Mouse (Mus musculus): ENCODE results near the gene Shisa8. TPM values are rescaled to one million over a fixed set of nuclear protein-coding genes. Genes with fewer than 3 reads are reported as not detected.

Shisa8 gene
- polyA plus RNA-seq, 1 experiment from 2014 or later, result 1.8 TPM

- Histone ChIP-seq H3K4me1 (replicated peaks) (peaks cover 48% of the 10 kb centered on the region), H3K4me3 (no peak overlapping the region)
These were observed 7.5 kb upstream of the Shisa8 start for GRCm38 (mm10) chr15:82220003-82220675.

GRCm38 (mm10) chr15:82218778-82219666, 6.4 kb upstream of the Shisa8 start:
- 80% methylated on average over 26 of the region's 26 CpGs for WGBS
- Histone ChIP-seq H3K27ac (no peak overlapping the region), H3K9me3 (no peaks in the 10 kb centered on the region), H3K9ac (no peak overlapping the region), H3K4me2 (no peak overlapping the region), H3K4me1 (replicated peaks) (peaks cover 38% of the 10 kb centered on the region), H3K27me3 (peaks cover 51% of the 10 kb centered on the region), H3K36me3 (no peaks in the 10 kb centered on the region), H3K4me3 (no peak overlapping the region)
- no peak for ATAC-seq (ENCODE audit: low FRiP score)

More at GRCm38 (mm10) chr15:82220003-82220675, 7.5 kb upstream of the Shisa8 start:
- Histone ChIP-seq H3K9ac (no peak overlapping the region), H3K36me3 (no peaks in the 10 kb centered on the region), H3K27ac (no peak overlapping the region), H3K27me3 (peaks cover 53% of the 10 kb centered on the region), H3K9me3 (no peaks in the 10 kb centered on the region), H3K4me2 (no peak overlapping the region)
- WGBS, result 58% methylated on average over 11 of the region's 12 CpGs
- ATAC-seq (ENCODE audit: low FRiP score), result no peak

GRCm38 (mm10) chr15:82217980-82218379, 5.4 kb upstream of the Shisa8 start:
- Histone ChIP-seq H3K4me1 (replicated peaks) (peaks cover 35% of the 10 kb centered on the region), H3K9me3 (no peaks in the 10 kb centered on the region), H3K9ac (no peak overlapping the region), H3K27me3 (peaks cover 56% of the 10 kb centered on the region), H3K4me2 (no peak overlapping the region), H3K36me3 (no peaks in the 10 kb centered on the region), H3K4me3 (no peak overlapping the region), H3K27ac (no peak overlapping the region)
- WGBS, result 31% methylated on average over 9 of the region's 9 CpGs
- ATAC-seq (ENCODE audit: low FRiP score), result no peak

- H3K27me3 ChIP-seq, result peaks cover 61% of the 10 kb centered on the region
- ATAC-seq (ENCODE audit: low FRiP score), result no peak
- no peaks in the 10 kb centered on the region for H3K9me3 ChIP-seq
These were observed 4.4 kb upstream of the Shisa8 start for GRCm38 (mm10) chr15:82217039-82217438.

GRCm38 (mm10) chr15:82216142-82216827, 3.7 kb upstream of the Shisa8 start:
- peaks cover 50% of the 10 kb centered on the region for H3K4me1 ChIP-seq (replicated peaks)
- no peaks in the 10 kb centered on the region for H3K9me3 ChIP-seq
- 41% methylated on average over 20 of the region's 20 CpGs for WGBS
- H3K36me3 ChIP-seq, result no peaks in the 10 kb centered on the region
- peaks cover 69% of the 10 kb centered on the region for H3K27me3 ChIP-seq
- no peak overlapping the region for H3K9ac ChIP-seq
- no peak for ATAC-seq (ENCODE audit: low FRiP score)
- H3K27ac ChIP-seq, result no peak overlapping the region
- no peak overlapping the region for H3K4me3 ChIP-seq
- no peak overlapping the region for H3K4me2 ChIP-seq

More at GRCm38 (mm10) chr15:82217039-82217438, 4.4 kb upstream of the Shisa8 start:
- H3K36me3 ChIP-seq, result no peaks in the 10 kb centered on the region
- WGBS, result 17% methylated on average over 7 of the region's 7 CpGs
- H3K9ac ChIP-seq, result no peak overlapping the region
- no peak overlapping the region for H3K4me3 ChIP-seq
- peaks cover 44% of the 10 kb centered on the region for H3K4me1 ChIP-seq (replicated peaks)
- no peak overlapping the region for H3K27ac ChIP-seq
- H3K4me2 ChIP-seq, result no peak overlapping the region

GRCm38 (mm10) chr15:82215332-82216046, 2.9 kb upstream of the Shisa8 start:
- H3K4me3 ChIP-seq, result no peak overlapping the region
- no peaks in the 10 kb centered on the region for H3K36me3 ChIP-seq
- no peak overlapping the region for H3K4me2 ChIP-seq
- WGBS, result 31% methylated on average over 11 of the region's 11 CpGs
- H3K9me3 ChIP-seq, result no peaks in the 10 kb centered on the region
- H3K4me1 ChIP-seq (replicated peaks), result peaks cover 43% of the 10 kb centered on the region
- no peak overlapping the region for H3K9ac ChIP-seq
- no peak overlapping the region for H3K27ac ChIP-seq
- no peak for ATAC-seq (ENCODE audit: low FRiP score)
- H3K27me3 ChIP-seq, result peaks cover 70% of the 10 kb centered on the region

- no peak overlapping the region for H3K27ac ChIP-seq
- peaks cover 45% of the 10 kb centered on the region for H3K4me1 ChIP-seq (replicated peaks)
- H3K4me3 ChIP-seq, result no peak overlapping the region
- no peak for ATAC-seq (ENCODE audit: low FRiP score)
- H3K36me3 ChIP-seq, result no peaks in the 10 kb centered on the region
- H3K9me3 ChIP-seq, result no peaks in the 10 kb centered on the region
- 15% methylated on average over 4 of the region's 4 CpGs for WGBS
- H3K4me2 ChIP-seq, result no peak overlapping the region; the same call in 1 of the 2 replicates
- no peak overlapping the region for H3K9ac ChIP-seq
- H3K27me3 ChIP-seq, result peaks cover 91% of the 10 kb centered on the region
These were observed 607 bp upstream of the Shisa8 start for GRCm38 (mm10) chr15:82213222-82213621.

GRCm38 (mm10) chr15:82211911-82212751, 484 bp downstream of the Shisa8 start:
- Histone ChIP-seq H3K27ac (no peak overlapping the region), H3K4me2 (peak overlapping the region; percentile 70), H3K4me3 (peak overlapping the region; percentile 48), H3K27me3 (peaks cover 97% of the 10 kb centered on the region), H3K4me1 (replicated peaks) (peaks cover 52% of the 10 kb centered on the region), H3K9ac (peak overlapping the region; percentile 66), H3K36me3 (no peaks in the 10 kb centered on the region), H3K9me3 (no peaks in the 10 kb centered on the region)
- under 1% methylated on average over 105 of the region's 112 CpGs for WGBS
- peak; percentile 50 for ATAC-seq (ENCODE audit: low FRiP score)

- Histone ChIP-seq H3K36me3 (peaks cover 3% of the 10 kb centered on the region; the same call in 1 of the 2 replicates), H3K27ac (no peak overlapping the region), H3K27me3 (peaks cover 97% of the 10 kb centered on the region), H3K4me1 (replicated peaks) (peaks cover 52% of the 10 kb centered on the region), H3K4me2 (peak overlapping the region; percentile 70; the same call in 1 of the 2 replicates), H3K9ac (peak overlapping the region; percentile 66; the same call in 1 of the 2 replicates), H3K9me3 (no peaks in the 10 kb centered on the region), H3K4me3 (peak overlapping the region; percentile 48)
- WGBS, result 3% methylated on average over 11 of the region's 11 CpGs
- ATAC-seq (ENCODE audit: low FRiP score), result no peak
These were observed 1.3 kb downstream of the Shisa8 start for GRCm38 (mm10) chr15:82211281-82211680.

GRCm38 (mm10) chr15:82210801-82211200, 1.8 kb downstream of the Shisa8 start:
- 29% methylated on average over 1 of the region's 1 CpGs for WGBS
- no peak overlapping the region for H3K27ac ChIP-seq
- no peak overlapping the region for H3K4me3 ChIP-seq
- H3K9ac ChIP-seq, result no peak overlapping the region
- ATAC-seq (ENCODE audit: low FRiP score), result no peak
- peaks cover 8% of the 10 kb centered on the region for H3K36me3 ChIP-seq
- no peaks in the 10 kb centered on the region for H3K9me3 ChIP-seq
- peaks cover 52% of the 10 kb centered on the region for H3K4me1 ChIP-seq (replicated peaks)
- peaks cover 97% of the 10 kb centered on the region for H3K27me3 ChIP-seq
- no peak overlapping the region for H3K4me2 ChIP-seq

Measured in hindbrain, embryonic 13.5 days (tissue).